Mouse (Mus musculus) lung, adult 2 months (tissue): ENCODE results near the gene Zfp592.

Source experiments
- CTCF ChIP-seq: fragments of 200-500 bp; IDR thresholded peaks from 2 replicates; pipeline ENCODE4 v1.5.1; 2011; ENCODE audit warnings: mild to moderate bottlenecking, low read length, control low read depth; ENCODE audit not compliant: insufficient read depth
- POLR2A ChIP-seq: fragments of 200-500 bp; IDR thresholded peaks from 2 replicates; pipeline ENCODE4 v1.6.1; 2011; ENCODE audit warnings: low read depth, mild to moderate bottlenecking, control low read depth, low read length, borderline replicate concordance; ENCODE audit errors: extremely low read depth

DNA sequence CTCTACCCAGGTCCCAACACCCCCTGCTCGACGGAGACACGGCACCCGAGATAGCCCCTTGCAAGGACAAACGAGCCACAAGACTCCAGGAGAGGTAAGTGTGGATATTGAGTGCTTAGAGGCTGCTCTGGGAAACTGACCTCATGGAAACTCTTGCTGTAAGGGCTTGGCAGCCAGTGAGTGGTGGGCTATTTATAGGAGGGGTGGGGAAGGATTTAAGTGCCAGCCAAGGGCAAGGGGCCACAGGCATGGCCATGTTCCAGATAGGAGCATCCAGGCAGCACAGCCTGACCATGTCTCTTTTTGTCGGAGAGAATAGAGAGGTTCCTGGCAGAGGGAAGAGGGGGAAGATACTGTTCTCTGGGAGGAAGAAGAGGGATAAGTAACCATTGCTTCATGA is 85.3 kb downstream of the Zfp592 start:
- TF ChIP-seq POLR2A: no peak
- no peak for TF ChIP-seq CTCF
